Mouse (Mus musculus) bone marrow macrophage, adult 2 months (primary cell): ENCODE measurements around the gene Rgs2. TPM values are rescaled to one million over a fixed set of nuclear protein-coding genes. Genes with fewer than 3 reads are reported as not detected.
A peak's percentile ranks its signal among the peaks of the same experiment; 100 is the strongest.

Source experiments
- H3K27ac ChIP-seq: 2 replicates; pipeline ENCODE4 v1.5.1; 2012; ENCODE audit warnings: low read depth, low read length; ENCODE audit not compliant: insufficient read depth
- H3K4me1 ChIP-seq: 2 replicates; pipeline ENCODE4 v1.6.1; 2012; ENCODE audit warnings: low read length; ENCODE audit not compliant: control insufficient read depth, insufficient read depth
- H3K4me3 ChIP-seq: 2 replicates; pipeline ENCODE4 v1.5.1; 2012; ENCODE audit warnings: mild to moderate bottlenecking, low read length, moderate library complexity; ENCODE audit not compliant: insufficient read depth
- CTCF ChIP-seq: IDR thresholded peaks from 2 replicates; pipeline ENCODE4 v1.5.1; 2012; ENCODE audit warnings: low read depth, mild to moderate bottlenecking, low read length, moderate library complexity
- POLR2A ChIP-seq: IDR thresholded peaks from 2 replicates; pipeline ENCODE4 v1.6.1; 2012; ENCODE audit warnings: mild to moderate bottlenecking, low read depth, low read length, borderline replicate concordance
- polyA plus RNA-seq: library from polyadenylated mRNA; stranded (reverse); fragments of >200 nt; gene quantifications from 2 replicates; pipeline ENCODE4 v1.2.4, GENCODE M21; 2012; ENCODE audit not compliant: missing spikeins, insufficient read depth, insufficient read length

Rgs2 gene
- polyA plus RNA-seq, 1 experiment, result 180 TPM

- no peak for TF ChIP-seq CTCF
- TF ChIP-seq POLR2A, result no peak
- Histone ChIP-seq H3K4me3 (no peak overlapping the region), H3K4me1 (peaks cover 22% of the 10 kb centered on the region), H3K27ac (0 out of 2 replicates have a peak overlapping the region, but pooled peaks have one; percentile 29)
These were observed 1.7 kb upstream of the Rgs2 start for GRCm38 (mm10) chr1:144005648-144006047.

- Histone ChIP-seq H3K4me3 (peak overlapping the region; percentile 73), H3K27ac (peak overlapping the region; percentile 70)
These were observed 780 bp upstream of the Rgs2 start for GRCm38 (mm10) chr1:144004741-144005140.

DNA sequence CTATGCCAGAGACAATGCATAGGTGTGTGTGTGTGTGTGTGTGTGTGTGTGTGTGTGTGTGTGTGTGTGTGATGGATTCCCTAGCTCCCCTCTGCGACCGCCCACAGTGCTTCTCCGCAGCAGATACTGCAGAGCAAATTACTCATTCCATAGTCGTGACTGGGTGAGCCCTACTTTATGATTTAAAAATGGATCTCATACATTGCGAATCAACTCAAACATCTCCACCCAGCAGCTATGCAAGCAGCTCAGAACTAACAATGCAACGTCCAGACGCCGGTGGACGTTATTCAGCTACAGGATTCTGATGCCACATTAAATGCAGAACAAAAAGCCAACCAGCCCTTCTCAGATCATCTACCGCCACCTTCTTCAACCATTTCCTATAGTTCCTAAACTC, 545 bp downstream of the Rgs2 start:
- H3K27ac ChIP-seq, result peak overlapping the region; percentile 87

More at GRCm38 (mm10) chr1:144004741-144005140, 780 bp upstream of the Rgs2 start:
- TF ChIP-seq POLR2A, result no peak
- TF ChIP-seq CTCF, result no peak
- peaks cover 22% of the 10 kb centered on the region for H3K4me1 ChIP-seq

GRCm38 (mm10) chr1:144002715-144003066, 1.3 kb downstream of the Rgs2 start:
- peak overlapping the region; percentile 96 for H3K4me3 ChIP-seq
- TF ChIP-seq POLR2A (no peak), CTCF (no peak)
- peak overlapping the region; percentile 87 for H3K27ac ChIP-seq
- peaks cover 25% of the 10 kb centered on the region for H3K4me1 ChIP-seq

More for the DNA sequence above, 545 bp downstream of the Rgs2 start:
- TF ChIP-seq CTCF (no peak), POLR2A (no peak)
- peak overlapping the region; percentile 96 for H3K4me3 ChIP-seq
- peaks cover 25% of the 10 kb centered on the region for H3K4me1 ChIP-seq

- TF ChIP-seq CTCF, result no peak
- TF ChIP-seq POLR2A, result no peak
- Histone ChIP-seq H3K4me1 (peaks cover 22% of the 10 kb centered on the region), H3K27ac (peak overlapping the region; percentile 77), H3K4me3 (peak overlapping the region; percentile 96)
These were observed 1.8 kb downstream of the Rgs2 start for GRCm38 (mm10) chr1:144002036-144002714.

DNA sequence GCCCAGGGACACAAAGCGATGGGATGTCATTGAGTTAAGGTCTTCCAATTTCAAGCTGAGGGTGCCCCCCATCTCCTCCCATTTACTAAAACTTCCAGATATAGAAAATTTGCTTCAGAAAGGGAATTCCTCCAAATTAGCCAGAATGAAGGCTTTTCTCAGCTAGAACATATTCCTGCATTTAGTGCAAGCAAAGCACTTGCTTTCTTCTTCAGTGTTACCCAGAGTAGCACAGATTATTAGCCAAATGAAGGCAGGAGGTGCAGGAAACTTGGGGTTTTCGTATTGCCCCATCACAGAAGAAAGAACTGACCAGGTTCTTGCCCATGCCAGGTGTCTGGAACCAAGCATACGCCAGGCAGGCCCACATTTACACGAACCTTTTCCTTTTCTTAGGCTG, 3.7 kb downstream of the Rgs2 start:
- peaks cover 21% of the 10 kb centered on the region for H3K4me1 ChIP-seq
- TF ChIP-seq POLR2A (no peak), CTCF (no peak)
- H3K27ac ChIP-seq, result no peak overlapping the region
- H3K4me3 ChIP-seq, result no peak overlapping the region

- Histone ChIP-seq H3K4me1 (peaks cover 17% of the 10 kb centered on the region), H3K4me3 (no peak overlapping the region), H3K27ac (no peak overlapping the region)
- TF ChIP-seq CTCF (no peak), POLR2A (no peak)
These were observed 4.5 kb downstream of the Rgs2 start for GRCm38 (mm10) chr1:143999371-143999920.

- no peak for TF ChIP-seq CTCF
- no peak for TF ChIP-seq POLR2A
- peaks cover 15% of the 10 kb centered on the region for H3K4me1 ChIP-seq
These were observed 10.9 kb downstream of the Rgs2 start for GRCm38 (mm10) chr1:143993026-143993425.

GRCm38 (mm10) chr1:143992528-143992927, 11.4 kb downstream of the Rgs2 start:
- H3K27ac ChIP-seq, result peak overlapping the region; percentile 60; the same call in 1 of the 2 replicates
- peaks cover 19% of the 10 kb centered on the region for H3K4me1 ChIP-seq
- TF ChIP-seq POLR2A, result no peak
- no peak for TF ChIP-seq CTCF
- H3K4me3 ChIP-seq, result no peak overlapping the region

More at GRCm38 (mm10) chr1:143993026-143993425, 10.9 kb downstream of the Rgs2 start:
- Histone ChIP-seq H3K27ac (peak overlapping the region; percentile 60), H3K4me3 (no peak overlapping the region)

DNA sequence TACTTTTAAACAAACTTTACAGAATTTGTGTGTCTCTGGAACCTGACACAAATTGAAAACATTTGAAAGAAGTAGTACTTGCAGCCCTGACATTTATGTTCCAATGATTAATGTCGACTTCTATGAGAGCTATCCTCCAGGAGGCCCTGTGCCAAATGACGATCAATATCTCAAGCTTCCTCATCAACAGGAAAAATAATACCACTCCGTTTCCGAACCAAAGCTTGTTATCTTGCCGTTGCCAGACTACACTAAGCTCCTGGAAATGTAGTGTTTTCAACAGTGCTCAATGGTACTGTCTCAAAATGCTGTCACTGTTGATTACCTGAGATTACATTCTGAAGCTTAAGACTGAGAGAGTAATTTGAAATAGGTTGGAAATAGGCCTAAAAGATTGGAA, 13.7 kb downstream of the Rgs2 start:
- TF ChIP-seq POLR2A (no peak), CTCF (no peak)
- peaks cover 21% of the 10 kb centered on the region for H3K4me1 ChIP-seq
- no peak overlapping the region for H3K4me3 ChIP-seq
- H3K27ac ChIP-seq, result no peak overlapping the region
